Mouse (Mus musculus) ovary, postnatal 36 days (tissue): ENCODE measurements around the gene Uqcrfs1.

ENCODE experiments used
- DNase-seq: peaks from one replicate; pipeline ENCODE4 v3.0.0; 2022; ENCODE audit warnings: low spot score, mixed read lengths

Uqcrfs1 gene

GRCm38 (mm10) chr13:30544856-30545604, at the start of gene Uqcrfs1:
Uqcrfs1 (minus strand) TSS chr13:30545362.
- peak; percentile 97 for DNase-seq

GRCm38 (mm10) chr13:30585786-30586185, 40.6 kb upstream of the Uqcrfs1 start:
- DNase-seq: no peak

GRCm38 (mm10) chr13:30582541-30582940, 37.4 kb upstream of the Uqcrfs1 start:
- no peak for DNase-seq

GRCm38 (mm10) chr13:30578806-30579205, 33.6 kb upstream of the Uqcrfs1 start:
- DNase-seq: no peak

GRCm38 (mm10) chr13:30576819-30577218, 31.7 kb upstream of the Uqcrfs1 start:
- DNase-seq: no peak

- no peak for DNase-seq
These were observed 27.8 kb upstream of the Uqcrfs1 start for GRCm38 (mm10) chr13:30572971-30573370.

- no peak for DNase-seq
These were observed 25.0 kb upstream of the Uqcrfs1 start for GRCm38 (mm10) chr13:30570182-30570581.

- no peak for DNase-seq
These were observed 22.4 kb upstream of the Uqcrfs1 start for GRCm38 (mm10) chr13:30567571-30567970.

GRCm38 (mm10) chr13:30566767-30567166, 21.6 kb upstream of the Uqcrfs1 start:
- peak; percentile 31 for DNase-seq

- no peak for DNase-seq
These were observed 15.4 kb upstream of the Uqcrfs1 start for GRCm38 (mm10) chr13:30560603-30561002.

GRCm38 (mm10) chr13:30560052-30560451, 14.9 kb upstream of the Uqcrfs1 start:
- no peak for DNase-seq

GRCm38 (mm10) chr13:30557751-30558150, 12.6 kb upstream of the Uqcrfs1 start:
- DNase-seq: no peak

GRCm38 (mm10) chr13:30553051-30553587, 8.0 kb upstream of the Uqcrfs1 start:
- no peak for DNase-seq

GRCm38 (mm10) chr13:30549339-30549738, 4.2 kb upstream of the Uqcrfs1 start:
- no peak for DNase-seq

GRCm38 (mm10) chr13:30548835-30549234, 3.7 kb upstream of the Uqcrfs1 start:
- DNase-seq: peak; percentile 48

- DNase-seq: no peak
These were observed 14.4 kb downstream of the Uqcrfs1 start for GRCm38 (mm10) chr13:30530761-30531160.

GRCm38 (mm10) chr13:30524961-30525360, 20.2 kb downstream of the Uqcrfs1 start:
- no peak for DNase-seq

- no peak for DNase-seq
These were observed 21.2 kb downstream of the Uqcrfs1 start for GRCm38 (mm10) chr13:30523971-30524370.

- DNase-seq: no peak
These were observed 21.8 kb downstream of the Uqcrfs1 start for GRCm38 (mm10) chr13:30523246-30523891.

GRCm38 (mm10) chr13:30521282-30521902, 23.8 kb downstream of the Uqcrfs1 start:
- no peak for DNase-seq

GRCm38 (mm10) chr13:30518191-30518590, 27.0 kb downstream of the Uqcrfs1 start:
- DNase-seq: no peak

GRCm38 (mm10) chr13:30507651-30508050, 37.5 kb downstream of the Uqcrfs1 start:
- no peak for DNase-seq
